Mouse (Mus musculus): Measurements from ENCODE around the gene Ndufv2. TPM values are rescaled to one million over a fixed set of nuclear protein-coding genes. Genes with fewer than 3 reads are reported as not detected.
"Not testable (repeated sequence)": the region's sequence is repeated elsewhere in the genome, so short reads cannot be mapped to it uniquely, and the experiment has no call there.

Ndufv2 gene
- polyA plus RNA-seq, 2 experiments from 2014 or later = 218 to 226 TPM

DNA sequence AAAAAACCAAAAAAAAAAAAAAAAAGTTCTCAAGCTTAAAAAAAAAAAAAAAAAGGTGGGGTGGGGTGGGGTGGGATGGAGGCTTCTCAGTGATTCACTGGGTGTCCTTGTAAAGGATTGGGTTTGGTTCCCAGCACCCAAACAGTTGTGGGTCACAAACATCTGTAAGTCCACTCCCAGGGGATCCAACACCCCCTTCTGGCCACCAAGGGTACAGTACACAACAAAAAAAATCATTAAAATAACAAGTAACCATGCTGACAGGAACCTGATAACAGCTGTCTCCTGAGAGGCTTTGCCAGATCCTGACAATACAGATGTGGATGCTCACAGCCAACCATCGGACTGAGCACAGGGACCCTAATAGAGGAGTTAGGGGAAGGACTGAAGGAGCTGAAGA is 16.9 kb downstream of the Ndufv2 start:
- ATAC-seq = no peak

DNA sequence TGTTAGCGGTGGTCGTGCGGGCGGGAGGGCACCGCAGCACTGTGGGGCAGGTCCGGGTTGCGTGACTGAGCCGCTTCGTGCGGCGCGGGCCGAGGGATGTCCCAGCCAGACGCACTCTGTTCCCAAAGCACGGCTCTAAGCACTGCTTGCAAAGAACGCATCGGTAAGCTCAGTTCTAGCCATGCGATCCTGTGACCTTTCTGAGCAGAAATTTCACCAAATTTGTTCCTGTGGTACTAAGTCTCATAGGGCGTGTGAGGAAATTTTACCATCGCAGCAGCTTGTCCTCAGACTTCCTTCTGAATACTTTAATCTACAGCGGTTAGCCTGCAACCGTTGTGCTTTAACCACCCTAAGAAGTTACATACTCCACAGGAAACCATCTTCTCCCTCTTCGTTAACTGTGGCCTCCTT is 23.9 kb downstream of the Ndufv2 start:
- ATAC-seq = peak; percentile 3

DNA sequence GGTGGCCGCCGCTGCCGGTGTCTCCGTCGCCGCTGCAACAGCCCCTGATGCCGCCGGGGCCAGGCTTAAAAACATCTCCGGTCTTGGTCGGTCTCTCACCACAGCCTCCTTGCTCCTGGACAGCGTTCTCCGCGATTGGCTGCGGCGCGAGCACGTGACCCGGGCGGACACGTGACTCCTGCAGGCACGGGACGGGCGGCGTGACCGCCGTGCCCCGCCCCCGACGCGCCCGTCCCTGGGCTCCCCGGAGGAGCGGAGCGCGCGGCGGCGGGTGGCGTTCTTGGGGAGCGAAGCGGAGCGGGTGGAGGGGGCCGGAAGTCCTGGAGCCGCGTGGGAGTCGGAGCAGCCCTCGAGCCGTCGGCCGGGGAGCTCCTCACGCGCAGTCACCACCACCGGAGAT is 24.4 kb downstream of the Ndufv2 start, which contains the start of gene Ankrd12:
Ankrd12 (minus strand) TSS at position 156 of the 400 bp plus-strand sequence.
- peak; percentile 71 for ATAC-seq

DNA sequence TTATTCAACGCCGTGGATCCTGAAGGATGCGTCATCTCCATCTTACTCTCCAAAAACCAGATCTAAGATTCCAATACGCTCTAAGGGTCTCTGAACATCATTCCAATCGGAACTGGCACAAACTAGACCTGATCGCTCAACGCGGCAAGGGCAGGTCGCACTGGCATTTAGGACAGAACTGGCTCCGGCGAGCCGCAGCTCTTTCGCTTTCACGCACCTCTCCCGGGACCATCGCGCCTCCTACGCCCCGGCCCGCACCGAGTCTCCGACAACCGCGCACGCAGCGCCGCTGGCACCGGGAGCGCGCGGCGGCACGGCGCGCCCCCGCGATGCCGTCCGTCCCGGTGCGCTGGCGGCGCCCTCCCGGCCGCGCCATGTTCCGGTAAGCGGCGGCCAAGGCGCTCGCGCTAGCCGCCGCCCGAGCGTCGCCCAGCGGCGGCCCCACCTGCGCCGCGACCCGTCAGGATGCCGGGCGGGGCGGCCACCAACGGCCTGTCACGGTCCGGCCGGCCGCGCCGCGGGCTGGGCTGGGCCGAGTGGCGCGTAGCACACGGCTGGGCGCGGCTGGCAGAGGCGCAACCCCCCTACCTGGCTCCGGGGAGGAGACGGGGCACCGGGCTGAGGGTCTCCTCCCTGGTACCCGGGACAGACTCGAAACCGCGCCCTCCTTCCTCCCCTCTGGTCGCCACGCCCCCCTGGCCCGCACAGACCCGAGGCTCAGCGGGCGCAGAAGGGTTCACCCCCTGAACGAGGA is 25.0 kb downstream of the Ndufv2 start:
- ATAC-seq = peak; percentile 32

DNA sequence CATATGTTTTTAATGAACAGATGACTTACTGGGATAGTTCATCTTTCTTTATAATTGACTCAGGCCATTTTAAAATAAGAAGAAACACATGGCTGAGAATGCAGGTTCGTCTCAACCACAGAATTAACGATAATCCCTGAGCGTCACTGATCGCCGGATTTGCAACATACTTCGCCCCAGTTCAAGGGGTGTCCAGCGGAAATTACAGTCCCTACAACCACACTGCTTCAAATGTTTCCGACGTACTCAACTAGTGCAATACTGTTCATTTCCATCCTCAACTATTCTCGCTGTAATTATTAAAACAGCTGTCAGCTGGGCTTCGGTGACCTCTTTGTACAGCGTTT is 25.6 kb downstream of the Ndufv2 start:
- ATAC-seq = peak; percentile 12

DNA sequence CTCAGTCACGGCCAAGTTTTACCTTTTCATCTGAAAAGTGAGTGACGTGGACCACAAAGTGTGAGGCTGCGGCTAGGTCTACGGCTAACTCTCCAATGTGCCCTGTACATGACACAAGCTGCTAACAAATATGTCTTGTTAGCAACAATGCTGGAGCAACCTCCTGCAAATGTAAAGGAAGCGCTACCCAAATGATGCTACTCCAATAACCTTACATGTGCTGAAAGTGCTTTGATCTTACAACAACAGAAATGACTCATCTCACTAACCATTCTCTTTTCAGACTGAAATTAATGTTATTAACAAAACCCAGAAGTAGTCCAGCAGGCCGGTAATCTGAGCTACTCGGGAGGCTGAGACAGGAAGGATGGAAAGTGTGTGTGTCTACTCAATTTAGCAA is 27.4 kb downstream of the Ndufv2 start:
- peak; percentile 50 for ATAC-seq

DNA sequence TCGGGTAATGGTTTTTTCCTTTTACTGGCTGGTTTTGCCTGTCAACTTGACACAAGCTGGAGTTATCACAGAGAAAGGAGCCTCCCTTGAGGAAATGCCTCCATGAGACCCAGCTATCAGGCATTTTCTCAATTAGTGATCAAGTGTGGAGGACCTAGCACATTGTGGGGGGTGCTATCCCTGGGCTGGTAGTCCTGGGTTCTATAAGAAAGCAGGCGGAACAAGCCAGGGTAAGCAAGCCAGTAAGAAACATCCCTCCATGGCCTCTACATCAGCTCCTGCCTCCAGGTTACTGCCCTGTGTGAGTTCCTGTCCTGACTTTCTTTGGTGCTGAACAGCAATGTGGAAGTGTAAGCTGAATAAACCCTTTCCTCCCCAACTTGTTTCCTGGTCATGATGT is 32.3 kb downstream of the Ndufv2 start:
- ATAC-seq = not testable (repeated sequence)

DNA sequence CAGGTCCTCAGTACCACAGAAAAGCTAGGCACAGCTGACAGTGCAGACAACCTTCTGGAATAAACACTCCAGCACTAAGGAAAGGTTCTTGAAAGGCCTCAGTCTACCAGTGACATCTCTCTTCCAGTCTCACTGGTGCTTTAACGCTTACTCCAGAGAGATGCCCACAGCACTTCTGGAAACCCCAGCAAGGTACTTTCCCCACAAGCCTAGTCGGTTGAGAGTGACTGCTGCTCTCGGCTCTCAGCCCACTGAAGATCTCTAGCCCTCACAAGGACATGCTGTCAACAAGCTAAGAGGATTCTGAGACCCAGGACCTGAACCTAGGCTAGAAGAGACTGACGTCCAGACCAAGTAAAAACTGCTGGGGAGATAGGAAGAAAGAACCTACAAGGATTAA is 36.2 kb downstream of the Ndufv2 start:
- ATAC-seq = peak; percentile 81

DNA sequence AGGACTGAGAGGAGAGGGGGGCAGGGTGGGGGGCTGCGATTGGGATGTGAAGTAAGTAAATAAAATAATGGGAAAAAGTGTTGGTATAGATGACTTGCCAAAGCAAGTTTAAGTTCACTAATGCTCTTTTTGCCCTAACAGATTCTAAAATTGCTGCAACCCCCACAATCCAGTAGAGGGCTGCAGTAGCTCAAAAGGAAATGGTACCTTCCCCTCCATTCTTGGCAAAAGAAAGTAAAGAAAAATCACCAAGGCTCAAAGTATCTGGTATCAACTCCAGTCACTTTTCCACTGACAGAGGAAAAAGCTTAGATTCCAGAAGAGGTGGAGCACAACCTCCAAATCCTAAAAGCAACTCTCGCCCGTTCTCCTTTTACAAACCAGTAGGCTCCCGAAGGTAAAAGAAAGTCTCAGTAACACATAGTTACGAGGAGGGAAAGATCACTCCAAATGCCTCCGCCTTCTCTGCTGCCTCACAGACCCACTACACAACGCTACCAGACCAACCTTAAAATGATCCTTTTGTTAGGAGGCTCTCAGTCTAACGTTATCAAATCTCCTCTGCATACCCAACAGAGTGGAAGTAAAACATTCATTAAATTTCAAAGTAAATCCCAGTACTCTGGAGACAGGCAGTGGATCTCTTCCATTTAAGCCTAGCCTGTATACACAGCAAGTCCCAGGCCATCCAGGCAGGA is 40.0 kb downstream of the Ndufv2 start:
- ATAC-seq = peak; percentile 56

DNA sequence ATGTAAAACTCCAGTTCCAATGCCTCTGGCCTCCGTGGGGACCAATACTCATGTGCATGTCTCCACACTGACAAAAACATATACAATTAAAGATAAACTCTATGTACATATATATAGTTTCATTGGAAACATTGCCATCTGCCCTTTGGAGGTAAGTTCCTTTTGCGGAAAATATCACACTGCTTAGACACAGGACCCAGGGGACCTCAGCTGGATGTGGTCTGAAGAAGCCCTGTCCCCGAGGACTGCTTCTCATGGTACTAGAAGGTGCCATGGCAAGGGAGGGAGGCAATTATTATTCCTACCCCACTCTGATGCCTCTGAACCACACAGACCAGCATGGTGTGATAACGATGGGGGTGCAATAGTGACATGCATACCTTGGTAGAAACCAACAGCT is 43.2 kb downstream of the Ndufv2 start:
- ATAC-seq = no peak

DNA sequence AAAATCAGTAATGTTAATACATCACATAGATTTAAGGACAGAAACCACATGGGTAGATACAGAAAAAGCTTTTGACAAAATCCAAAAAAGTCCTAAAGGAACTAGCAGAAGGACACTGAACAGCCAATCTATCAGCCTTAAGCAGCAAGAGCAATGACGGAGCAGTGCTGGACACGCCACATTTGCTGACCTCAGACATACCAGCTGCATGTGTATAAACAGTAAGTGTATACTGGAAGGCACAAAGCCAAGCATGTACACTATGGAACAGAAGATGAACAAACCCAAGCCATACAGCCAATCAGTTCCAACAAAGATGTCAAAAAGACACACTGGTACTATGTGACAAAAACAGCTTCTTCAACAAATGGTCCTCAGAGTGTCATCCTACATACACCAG is 44.2 kb downstream of the Ndufv2 start:
- no peak for ATAC-seq

DNA sequence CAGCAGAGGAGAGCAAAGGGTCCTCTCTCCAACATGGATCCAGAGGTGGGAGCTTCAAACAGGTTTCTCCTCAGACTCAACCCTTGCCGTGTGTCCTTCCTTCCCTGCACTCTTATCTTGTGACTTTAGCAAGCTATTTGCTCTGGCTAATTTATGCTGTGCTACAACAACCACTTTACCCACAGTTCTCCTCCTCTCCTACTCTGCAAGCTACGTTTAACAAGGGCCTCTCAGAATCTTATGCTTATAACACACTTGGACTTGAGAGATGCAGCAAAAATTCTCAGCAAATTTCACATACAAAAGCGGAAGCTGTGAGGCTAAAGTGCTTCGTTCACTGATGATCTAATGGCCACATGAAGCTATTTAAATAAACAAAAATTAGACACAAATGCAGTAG is 48.0 kb downstream of the Ndufv2 start:
- ATAC-seq = no peak

DNA sequence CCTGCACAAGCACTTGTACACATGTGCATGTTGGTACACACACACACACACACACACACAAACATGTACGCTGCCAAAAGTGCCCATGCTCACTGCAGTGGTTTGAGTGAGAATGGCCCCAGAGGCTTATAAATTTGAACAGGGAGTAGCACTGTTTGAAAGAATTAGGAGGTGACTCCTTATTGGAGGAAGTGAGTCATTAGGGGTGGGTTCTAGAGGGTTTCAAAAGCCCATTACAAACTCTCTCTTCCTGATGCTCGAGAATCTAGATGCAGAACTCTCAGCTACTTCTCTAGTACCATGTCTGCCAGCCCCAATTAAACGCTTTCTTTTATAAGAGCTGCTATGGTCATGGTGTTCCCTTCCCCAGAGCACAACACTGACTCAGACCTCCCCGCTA is 52.6 kb downstream of the Ndufv2 start:
- no peak for ATAC-seq

DNA sequence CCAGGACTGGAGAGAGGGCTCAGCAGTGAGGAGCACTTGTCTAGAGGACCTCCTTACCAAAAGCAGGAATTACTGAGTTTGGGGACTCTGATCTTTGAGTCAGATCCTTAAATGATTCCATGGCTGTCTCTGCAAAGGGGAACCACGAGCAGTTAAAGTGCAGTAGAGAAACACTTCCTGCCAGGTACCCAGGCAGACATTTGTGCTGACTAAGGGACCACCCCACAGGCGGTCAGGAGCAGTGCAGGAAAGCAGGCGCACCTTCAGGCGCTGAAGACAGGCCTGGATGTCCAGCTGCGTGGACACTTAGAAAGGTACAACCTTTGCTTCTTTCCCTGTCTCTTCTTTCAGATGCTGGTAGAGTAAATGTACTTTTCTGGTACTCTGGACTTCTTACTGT is 53.2 kb downstream of the Ndufv2 start:
- ATAC-seq = no peak

DNA sequence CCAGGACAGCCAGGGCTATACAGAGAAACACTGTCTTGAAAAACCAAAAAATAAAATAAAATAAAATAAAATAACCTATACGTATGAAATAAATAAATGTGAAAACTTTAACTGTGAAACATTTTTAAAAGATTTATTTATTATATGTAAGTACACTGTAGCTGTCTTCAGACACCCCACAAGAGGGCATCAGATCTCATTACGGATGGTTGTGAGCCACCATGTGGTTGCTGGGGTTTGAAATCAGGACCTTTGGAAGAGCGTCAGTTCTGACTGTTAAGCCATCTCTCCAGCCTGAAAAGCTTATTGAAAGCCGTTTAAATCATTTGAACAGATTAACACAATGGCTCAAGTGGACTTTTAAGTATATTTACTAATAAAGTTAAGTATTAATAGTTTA is 57.7 kb downstream of the Ndufv2 start:
- not testable (repeated sequence) for ATAC-seq

DNA sequence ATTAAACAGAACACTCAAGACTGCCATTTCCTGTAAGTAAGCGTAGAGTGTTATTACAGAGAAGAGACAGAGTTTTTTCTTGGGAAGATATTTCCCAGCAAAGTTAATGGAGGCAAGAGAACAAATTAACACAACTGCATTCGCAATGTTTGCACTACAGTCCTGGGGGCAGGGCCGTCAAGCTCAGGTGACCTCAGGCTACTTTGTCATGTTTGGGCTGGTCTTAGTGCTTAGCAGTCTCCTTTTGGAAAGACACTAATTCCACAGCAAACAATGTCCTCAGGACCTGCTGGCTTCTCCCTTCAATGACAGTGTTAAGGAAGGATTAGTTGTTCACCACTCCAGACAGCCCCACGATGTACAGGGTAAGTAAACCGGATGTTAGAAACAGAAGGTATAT is 60.3 kb downstream of the Ndufv2 start:
- peak; percentile 29 for ATAC-seq

DNA sequence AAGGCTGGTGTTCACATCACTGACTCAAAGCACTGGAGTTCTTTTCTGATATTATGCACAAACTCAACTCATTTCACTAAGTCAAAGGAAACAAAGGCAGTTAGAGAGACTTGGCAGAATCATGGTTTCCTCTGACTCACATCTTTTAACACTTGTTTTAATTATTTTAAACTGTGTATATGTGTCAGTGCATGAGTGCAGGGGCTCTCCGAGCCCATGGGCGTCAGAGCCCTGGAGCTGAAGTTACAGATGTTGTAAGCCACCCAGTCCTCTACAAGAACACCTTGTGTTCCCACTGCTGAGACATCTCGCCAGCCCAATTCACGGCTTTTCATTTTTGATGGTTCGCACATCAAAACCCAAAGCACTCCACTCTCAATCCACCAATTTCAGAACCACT is 68.1 kb downstream of the Ndufv2 start:
- no peak for ATAC-seq

DNA sequence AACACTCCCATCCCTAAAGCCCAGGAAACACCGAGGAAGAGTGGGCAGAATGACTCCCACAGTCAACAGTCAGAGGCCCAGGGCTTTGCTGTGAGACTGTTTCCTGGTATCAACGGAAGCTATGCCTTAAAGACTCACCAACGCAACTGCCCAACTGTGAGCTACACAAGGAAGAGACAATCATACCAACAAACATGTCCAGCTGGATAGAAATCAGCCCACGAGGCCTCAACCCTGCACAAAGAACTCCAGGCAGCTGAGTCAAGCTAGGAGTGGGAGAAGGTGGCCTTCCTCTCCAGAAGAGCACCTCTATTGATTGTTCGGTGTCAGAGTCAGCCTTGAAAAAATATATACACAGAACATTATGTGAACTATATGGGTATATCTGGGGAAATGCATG is 69.4 kb downstream of the Ndufv2 start:
- ATAC-seq = no peak

Other genes with a start within 250 kb of the Ndufv2 start
- gene Ralbp1, start 215.8 kb downstream of the Ndufv2 start, polyA plus RNA-seq (2017; shearing (Covaris generic)) = 10 to 100 TPM; 45.5 to 62.2 TPM
- gene Twsg1, start 150.3 kb downstream of the Ndufv2 start, polyA plus RNA-seq (2017; shearing (Covaris generic)) = 10 to 100 TPM; 27.0 to 31.0 TPM
- gene Ankrd12, start 24.5 kb downstream of the Ndufv2 start, polyA plus RNA-seq (2017; shearing (Covaris generic)) = 100 to 1,000 TPM; 149 to 151 TPM
- gene Washc1, start 10.0 kb upstream of the Ndufv2 start, polyA plus RNA-seq (2017; shearing (Covaris generic)) = 10 to 100 TPM; 28.7 to 49.1 TPM
- gene Ddx11, start 22.0 kb upstream of the Ndufv2 start, polyA plus RNA-seq (2017; shearing (Covaris generic)) = 10 to 100 TPM; 11.4 to 24.8 TPM